Mouse (Mus musculus): ENCODE measurements around the gene Polr3h.
"Not testable (repeated sequence)": the region's sequence is repeated elsewhere in the genome, so short reads cannot be mapped to it uniquely, and the experiment has no call there.

The Polr3h gene

DNA sequence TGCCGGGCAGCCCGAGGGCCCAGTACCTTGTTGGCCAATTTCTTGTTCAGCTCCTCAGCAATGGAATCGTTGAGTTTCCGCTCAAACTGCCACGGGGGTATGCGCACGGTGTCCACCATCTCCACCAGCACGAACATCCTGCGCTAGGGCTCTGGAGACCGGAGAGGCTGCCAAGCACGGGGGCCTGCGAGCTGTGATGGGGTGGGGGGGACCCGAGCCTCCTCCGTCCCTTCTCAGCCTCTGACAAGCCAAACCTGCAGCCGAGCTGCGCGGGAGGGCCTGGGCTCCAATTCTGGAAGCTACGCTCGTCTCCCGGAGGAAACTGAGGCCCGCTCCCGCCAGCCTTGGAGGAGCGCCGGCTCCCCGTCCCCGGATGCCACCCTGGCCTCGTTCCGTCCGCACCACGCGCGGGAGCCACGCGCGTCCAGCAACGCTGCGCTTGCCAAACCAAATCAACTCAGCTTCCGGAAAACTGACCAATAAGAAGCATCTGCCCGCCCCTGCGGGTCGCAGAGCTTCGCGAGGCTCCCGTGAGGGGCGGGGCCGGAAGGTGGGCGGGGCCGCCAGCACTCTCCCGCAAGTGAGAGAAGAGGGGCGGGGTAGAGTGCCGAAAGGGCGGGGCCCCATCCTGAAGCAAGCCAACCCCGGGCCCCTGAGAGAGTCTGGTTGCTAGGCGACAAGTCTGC lies at the start of gene Polr3h:
Polr3h (minus strand) TSS at position 481 of the 686 bp plus-strand sequence.
- peak; percentile 98 for DNase-seq

DNA sequence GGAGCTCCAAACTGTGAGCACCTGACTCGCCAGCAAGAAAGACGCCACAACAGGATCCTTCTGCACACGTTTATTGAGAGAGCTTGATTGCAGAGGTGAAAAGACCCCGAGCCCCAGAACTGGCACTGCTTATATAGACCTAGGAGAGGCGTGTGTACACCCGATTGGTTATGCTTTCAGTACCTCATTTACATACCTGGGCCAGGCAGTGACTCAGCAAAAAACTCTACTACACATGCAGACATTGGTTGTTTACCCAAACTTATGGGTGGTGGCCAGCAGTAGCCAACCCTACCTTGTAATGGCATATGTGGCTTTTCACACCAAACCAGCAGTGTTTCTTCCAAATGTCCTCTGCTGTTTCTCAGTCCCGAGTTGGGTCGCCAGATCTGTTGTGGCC lies 49.1 kb upstream of the Polr3h start:
- DNase-seq = not testable (repeated sequence)

DNA sequence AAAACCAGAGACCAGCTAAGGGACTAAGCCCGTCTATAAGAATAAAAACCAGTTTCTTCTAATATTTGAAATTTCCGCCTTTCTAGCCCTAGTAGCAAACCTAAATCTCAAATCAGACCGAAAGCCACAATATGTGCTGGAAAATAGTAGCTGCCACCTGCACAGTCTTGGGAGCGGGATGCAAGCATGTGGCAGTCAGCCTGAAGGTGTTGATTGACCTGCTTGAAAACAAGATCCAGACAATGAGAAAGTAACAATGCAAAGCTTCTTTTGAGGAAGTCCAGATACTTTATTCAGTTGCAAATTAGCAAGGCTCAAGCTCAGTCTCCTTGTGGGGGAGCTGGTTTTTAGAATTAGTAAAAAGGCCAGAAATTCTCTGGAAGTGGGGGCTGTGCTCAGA lies 44.5 kb upstream of the Polr3h start:
- DNase-seq = not testable (repeated sequence)

DNA sequence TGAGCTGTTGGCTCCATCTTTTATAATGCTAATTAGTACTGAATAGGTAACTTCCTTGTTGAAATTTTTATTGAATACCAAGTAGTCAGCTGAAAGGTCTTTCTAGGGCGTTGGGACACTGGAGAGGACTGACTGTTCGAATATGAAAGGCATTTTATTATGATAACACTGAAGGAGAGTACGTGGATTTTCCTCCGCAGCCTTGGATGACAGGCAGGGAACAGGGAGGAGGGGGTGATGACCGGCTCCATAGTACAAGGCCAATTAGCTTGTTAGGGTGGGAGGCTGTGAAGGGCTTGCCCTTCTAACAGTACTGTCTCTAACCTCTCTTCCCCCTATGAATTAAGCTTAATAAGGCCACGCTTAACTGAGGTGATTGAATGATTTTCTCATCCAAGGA lies 43.6 kb upstream of the Polr3h start:
- not testable (repeated sequence) for DNase-seq

DNA sequence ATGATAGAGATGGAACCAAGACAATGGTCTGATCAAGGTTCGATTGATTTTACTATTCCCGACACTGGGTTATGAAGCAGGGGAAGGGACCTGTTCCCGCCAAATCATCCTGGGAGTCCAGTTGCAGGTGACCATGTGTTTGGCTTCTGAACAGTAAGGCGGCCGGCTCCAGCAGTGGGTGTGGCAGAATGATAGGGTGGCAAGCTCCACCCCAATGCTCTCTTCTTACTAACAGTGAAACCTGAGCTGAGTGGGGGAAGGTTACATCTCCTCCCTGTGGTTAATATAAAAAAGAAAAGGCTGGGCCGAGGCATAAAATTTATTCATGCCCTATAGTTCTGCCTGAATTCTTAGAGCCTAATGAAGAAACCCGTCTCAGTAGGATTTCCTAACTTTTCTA lies 43.1 kb upstream of the Polr3h start:
- DNase-seq = peak; percentile 23 to 63

DNA sequence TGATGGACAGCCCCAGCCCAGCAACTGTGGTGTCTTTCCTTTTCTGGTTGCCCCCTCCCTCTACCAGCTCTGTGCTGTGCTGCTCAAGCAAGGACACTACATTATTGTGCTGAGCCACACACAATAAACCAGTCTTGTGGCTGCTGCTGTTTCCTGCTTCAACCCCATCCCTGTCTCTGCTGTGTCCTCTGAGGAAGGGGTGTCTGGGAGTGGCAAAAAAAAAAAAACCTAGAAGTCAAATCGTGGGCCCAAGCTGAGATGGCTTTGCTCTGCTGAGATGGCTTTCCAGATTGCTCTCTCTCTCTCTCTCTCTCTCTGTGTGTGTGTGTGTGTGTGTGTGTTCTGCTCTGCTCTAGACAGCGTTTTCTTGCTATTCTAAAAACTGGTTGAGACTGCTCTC lies 42.4 kb upstream of the Polr3h start:
- DNase-seq = no peak

DNA sequence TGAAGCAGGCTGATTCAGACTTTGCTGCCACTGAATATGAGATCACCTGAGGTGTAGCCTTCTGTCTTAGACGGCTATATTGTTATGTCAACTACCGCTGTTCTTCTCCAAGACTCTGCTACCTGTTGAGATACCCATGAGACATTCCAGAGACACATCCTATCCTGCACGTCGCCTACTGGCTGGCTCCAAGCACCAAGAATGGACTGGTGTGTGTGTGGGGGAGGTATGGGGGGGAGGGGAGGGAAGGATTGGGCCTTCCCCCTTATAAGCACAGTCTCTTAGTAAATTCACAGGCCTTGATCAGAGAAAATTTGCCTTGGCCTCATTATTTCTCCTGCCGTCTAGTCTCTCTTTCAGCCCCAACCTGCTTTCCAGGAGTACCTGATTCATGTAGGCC lies 41.8 kb upstream of the Polr3h start:
- DNase-seq = no peak

DNA sequence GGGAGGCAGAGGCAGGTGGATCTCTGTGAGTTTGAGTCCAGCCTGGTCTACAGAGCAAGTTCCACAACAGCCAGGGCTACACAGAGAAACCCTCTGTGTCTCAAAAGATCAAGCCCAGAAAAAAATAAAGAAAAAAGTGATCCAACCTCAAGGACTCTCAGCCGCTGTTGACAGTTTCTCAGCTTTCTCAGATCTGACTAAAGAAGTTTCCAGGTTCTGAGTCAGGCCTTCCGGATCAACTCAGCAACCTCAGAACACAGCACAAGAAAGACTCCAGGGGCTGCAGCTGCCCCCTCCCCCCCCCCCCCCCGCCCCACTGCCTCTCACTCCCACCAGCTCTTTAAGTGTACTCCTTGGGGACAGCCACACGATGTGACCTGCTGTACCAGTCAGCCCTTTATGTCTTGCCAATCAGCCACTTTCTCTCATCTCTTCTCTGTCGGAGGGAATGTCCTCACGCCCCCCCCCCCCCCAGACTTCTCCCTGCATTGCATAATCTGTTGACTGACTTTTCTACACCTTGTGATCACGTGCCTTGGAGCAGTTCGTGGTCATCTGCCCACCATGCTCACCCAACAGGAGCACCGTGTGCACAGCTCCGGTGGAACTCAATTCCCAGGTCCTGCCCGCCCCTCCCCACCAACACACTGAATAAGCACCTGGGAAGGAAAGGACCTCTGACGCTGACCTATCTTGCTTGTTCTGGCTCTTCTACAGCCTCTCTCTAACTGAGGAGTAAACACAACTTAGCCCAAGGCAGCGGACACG lies 40.2 kb upstream of the Polr3h start:
- DNase-seq = no peak

DNA sequence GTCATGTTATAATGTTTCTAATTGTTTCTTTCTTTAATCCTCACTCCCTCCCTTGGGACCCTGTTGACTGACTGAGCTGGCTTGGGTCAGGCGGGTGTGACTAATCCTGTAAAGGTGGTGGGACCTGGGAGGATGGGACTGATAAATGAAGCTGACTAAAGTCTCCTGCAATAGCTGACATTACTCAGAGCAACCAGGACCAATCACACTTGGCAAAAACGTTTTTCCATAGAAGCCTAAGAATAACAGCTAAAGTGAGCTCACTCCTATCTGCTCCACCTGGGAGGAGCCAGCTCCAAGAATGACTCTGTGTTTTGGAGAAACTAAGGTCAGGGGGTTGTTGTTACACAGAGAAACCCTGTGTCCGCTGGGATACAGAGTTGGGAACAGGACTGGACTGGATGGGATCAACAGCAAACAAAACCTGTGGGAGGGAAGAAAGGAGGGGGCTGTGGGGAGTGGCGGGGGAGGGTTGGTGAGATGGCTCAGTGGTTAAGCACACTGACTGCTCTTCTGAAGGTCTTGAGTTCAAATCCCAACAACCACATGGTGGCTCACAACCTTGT lies 39.0 kb upstream of the Polr3h start:
- DNase-seq = no peak

DNA sequence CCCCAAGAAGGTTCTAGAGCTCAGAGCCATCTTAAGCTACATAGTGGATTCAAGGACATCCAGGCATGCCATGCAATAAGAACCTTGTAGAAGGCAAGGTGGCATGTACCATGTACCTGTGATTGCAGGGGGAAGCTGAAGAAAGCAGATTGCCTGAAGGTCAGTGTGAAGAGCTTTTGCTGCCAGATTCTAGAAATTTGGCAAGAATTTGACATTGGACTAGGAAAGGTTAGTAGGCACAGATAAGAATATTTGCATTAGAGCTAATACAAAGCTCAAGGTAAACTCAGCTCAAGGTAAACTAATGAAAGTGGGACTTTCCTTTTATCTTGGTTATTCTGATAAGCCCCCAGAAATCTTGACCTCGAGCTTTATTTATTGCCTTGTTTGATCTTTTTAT lies 38.2 kb upstream of the Polr3h start:
- no peak for DNase-seq

DNA sequence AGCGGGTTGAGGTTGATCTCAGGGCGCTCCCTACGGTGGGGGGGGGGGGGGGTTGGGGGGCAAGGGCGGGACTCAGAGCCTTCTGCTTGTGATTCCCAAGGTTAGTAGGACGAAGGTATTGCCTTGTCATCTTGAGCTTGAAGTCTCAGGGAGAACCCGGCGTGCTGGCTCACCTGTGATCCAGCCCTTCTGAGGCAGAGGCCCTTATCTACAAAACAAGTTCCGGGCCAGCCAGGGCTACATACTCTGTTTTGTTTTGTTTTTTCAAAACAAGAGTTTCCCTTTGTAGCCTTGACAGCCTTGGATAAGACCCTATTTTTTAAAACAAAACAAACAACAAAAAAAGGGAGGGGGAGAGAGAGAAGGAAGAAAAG lies 35.0 kb upstream of the Polr3h start:
- DNase-seq = no peak

DNA sequence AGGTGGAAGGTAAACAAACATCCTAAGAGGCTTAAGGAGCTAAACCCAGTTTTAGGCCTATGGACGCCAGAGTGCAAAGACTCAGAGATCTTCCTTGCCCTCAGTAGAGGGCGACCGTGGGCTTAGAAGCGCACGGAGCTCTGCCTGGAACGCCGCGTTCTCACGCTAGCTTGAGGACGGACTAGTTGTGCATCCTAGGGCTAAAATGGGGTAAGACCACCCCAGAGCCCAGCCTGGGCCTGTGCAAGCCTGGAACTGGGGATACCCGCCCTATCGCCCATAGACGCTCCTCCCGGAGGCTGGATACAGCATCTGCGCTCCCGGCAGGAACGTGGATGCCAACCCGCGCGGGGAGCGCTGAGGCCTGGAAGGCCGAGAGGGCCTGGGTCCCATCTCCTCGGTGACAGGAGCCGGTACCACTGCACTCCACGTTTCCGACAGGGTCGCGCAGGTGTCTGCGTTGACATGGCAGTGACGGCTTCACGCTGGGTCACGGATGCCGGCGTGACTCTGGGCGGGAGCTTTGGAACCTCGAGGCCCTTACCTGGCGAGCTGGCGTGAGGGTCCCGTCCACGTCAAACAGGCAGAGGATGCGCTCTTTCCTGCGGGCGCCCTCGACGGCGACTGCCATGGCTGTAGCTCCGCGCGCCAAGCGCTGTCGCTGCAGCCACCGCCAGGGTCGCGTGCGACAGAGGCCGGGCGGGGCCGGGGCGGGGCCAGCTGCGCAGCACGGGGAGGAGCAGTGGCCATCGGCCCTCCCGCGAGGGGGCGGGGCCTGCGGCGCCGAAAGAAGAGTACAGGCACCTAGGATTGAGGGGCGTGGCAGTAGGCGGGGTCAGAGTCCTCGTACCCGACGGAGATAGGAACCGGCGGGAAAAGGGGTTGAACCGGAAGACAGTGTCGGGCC lies 34.4 kb upstream of the Polr3h start, which contains the start of gene Pmm1:
Pmm1 (minus strand) TSS at position 760 of the 907 bp plus-strand sequence.
- DNase-seq = peak; percentile 100

DNA sequence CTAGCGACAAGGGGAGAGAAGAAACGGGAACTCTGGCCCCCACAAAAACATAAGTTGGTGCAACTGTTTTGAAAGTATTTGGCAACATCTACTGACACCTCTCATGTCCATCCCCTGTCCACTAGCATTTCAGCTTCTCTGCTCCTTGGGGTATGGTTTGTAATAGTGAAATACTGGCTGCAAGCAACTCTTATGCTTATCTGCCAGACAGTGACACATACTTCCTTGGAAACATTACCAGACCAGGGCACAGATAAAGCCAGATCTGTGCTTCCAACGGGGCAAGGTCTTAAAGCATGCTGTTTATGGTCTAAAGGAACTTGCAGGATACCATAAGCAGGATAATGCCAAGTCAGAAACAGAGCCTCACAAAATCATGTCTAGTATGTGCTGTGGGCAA lies 32.9 kb upstream of the Polr3h start:
- no peak for DNase-seq

DNA sequence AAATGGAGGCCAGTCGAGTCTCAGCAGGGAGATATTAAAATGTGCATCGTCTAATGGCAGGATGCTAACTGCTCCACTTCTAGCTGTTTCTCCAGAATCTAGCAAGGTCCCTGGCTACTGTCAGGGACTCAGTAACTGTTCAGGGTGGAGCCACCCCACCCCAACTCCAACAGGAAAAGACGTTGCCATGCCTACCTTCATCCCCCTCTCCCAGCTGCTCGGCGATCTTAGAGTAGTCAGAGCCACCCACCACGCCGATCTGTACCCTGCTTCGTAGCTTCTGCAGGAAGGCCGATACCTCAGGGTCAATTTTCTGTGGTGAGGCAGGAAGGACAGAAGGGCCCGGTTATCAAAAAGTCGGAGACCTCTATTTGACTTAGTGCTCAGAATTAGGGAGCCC lies 31.6 kb upstream of the Polr3h start:
- DNase-seq = no peak

DNA sequence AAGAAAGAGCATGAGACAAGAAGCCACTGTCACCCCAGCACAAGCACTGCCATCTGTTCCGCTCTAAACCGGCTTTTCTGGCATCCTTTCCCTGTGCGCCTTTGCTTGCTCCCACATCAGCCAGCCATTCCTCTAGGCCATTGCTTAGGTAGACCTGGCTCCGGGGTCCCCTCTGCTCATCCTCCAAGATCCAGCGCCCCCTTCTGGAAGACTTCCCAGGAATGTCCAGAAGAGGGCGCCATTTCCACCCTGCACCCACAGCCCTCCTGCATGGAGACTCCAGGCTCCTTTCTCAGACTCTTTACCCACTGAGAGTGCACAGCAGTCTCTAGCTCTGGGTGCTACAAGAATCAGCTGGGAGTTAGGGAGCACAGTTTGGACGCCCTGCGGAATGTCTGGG lies 30.4 kb upstream of the Polr3h start:
- peak; percentile 55 to 58 for DNase-seq

DNA sequence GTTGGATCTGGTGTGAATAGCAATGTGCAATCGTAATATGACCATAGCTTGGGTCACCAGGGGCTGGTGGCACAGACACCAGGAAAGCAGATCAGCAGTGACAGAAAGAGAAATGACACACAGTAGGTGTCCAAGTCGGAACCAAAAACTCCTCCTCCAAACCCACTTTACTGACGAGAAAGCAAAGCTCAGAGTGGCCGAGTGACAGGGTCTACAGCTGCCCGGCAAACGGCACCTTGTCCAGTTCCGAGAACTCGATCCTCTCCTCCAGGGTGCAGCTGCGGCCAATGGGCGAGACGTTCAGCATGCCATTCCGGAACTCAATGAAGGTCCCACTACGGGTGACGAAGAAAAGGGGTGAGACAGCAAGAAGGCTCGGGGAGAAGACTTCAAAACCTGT lies 29.4 kb upstream of the Polr3h start:
- DNase-seq = no peak

DNA sequence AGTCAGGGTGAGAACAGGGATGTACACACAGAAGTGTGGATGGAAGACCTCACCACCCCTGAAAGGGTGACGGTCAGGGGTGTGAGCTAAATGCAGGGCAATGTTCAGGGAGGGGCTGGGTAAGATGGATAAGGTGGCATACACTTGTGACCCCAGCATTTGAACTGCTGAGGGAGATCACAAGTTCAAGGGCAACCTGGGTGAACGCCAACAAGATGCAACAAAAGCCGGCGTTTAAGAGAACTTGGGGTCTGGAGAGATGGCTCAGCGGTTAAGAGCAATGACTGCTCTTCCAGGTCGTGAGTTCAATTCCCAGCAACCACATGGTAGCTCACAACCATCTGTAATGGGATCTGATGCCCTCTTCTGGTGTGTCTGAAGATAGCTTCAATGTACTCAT lies 28.7 kb upstream of the Polr3h start:
- DNase-seq = no peak

DNA sequence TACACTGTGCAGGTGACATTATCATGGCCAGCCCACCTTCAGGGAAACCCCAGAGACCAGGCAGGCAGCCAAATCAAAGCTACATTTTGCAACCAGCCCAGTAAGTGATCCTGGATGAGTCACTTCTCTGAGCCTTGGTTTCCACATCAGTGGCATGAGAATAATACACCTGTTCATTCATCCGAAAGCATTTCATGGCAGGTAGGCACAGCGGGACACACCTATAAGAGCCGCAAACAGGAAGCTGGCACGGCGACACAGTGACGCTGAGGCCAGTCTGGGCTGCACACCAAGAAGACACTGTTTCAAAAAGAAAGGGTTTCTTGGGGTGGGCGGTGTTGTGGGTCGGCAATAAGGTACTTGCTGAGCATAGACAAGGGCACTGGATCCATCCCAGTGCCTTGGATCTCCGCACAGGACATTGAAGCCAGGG lies 28.1 kb upstream of the Polr3h start:
- no peak for DNase-seq

DNA sequence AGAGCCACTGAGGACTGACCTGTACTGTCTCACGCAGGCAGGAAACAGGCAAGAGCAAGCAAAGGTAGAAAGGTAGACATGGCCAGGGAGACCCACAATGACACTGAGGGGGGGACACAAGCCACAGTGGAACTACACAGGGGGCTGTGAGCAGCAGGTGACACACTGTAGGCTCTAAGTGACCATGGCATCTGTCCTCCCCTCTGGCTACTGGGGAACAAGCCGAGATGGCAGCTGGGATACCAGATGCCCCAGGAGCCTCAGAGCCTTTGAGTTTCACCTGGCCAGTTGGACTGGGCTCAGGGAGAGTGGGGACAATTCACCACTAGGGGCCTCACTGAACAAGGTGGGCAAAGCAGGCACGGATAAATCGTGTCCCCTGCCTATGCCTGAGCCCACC lies 26.3 kb upstream of the Polr3h start:
- DNase-seq = no peak

DNA sequence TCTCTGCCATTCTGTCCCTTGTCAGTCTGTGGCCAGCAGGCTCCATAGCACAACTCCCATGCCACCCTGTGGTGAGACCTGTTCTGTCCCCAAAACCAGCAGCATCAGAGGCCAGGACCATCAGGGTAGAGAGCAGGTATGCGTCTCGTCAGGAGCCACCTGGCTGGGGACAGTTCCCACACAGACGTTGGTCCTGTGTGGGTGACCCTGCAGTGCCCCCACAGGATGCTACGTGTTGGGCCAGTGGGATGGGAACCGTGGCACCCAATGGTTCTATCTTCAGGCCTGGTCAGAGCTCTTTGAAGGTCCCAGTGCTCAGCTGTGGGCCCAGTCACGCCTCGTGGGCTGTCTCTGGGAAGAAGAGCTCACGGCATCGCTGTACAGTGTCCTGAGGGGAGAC lies 25.1 kb upstream of the Polr3h start:
- no peak for DNase-seq

DNA sequence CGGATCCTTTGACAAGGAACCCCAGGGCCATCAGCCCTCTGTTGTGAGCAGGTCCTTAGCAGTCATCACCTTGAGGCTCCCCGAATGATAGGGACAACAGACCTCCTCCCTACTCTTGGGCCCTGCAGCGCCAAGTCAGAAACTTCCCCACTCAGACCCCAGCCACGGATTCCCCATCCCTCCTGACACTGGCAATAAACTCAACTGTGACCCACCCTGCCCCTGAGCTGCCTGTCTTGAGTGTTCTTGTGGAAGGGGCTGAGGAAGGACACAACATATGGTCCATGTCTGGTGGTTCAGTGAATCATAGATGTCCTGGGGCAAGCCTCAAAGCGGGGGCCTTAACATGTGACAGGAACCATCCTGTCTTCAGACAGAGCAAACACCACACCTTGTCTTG lies 24.7 kb upstream of the Polr3h start:
- DNase-seq = no peak

DNA sequence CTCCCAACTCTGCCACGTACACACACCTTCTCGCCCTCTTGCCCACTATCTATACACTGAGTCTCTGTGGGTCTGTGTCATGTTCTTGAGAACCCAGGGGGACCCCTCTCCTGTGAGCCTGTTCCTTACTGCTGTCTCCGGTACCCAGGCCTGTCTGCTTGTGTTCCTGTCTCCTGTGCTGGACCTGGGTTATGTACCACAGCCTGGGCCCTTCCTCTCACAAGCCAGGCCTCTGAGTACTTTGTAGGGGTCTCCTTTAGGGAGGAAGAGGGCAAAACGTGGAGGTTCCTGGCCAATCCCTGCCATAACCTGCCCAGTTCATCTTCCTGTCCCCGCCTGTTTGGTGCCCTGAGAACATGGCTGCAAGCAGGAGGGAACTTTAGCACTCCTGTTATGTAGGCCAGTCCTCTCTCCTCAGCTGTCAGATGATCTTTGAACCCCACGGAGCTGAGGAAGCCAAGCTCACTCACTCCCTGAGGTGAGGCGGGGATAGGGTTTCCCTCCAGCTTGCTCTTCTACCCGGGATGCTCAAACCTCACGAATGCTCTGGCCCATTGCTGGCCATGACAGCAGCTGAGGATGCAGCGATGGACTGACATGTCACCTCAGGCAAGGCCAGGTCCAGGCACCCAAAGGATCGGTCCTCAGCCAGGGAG lies 23.6 kb upstream of the Polr3h start:
- peak; percentile 48 to 80 for DNase-seq

Measured in kidney, postnatal 25 days (tissue).